Mouse (Mus musculus): ENCODE measurements around the gene Arpc1b.

- TF ChIP-seq POLR2A (IDR thresholded peaks at IDR 0.05; ENCODE audit: insufficient read depth, low read depth, low read length) (no peak), CTCF (IDR thresholded peaks at IDR 0.05; ENCODE audit: insufficient read depth, low read depth, low read length) (no peak)
Observed at GRCm38 (mm10) chr5:145064765-145065340, 49.2 kb upstream of the Arpc1b start.
